29 mouse cellular contexts compared by ENCODE assay signal in genomic region chr15:11844115-11844514, GRCm38 (mm10).
"Had no signal": no experiment of that assay in that cellular context is flagged by ENCODE, and none has a peak within 500 bp of the region (broad histone marks: within the 10 kb centered on the region; RNA-seq: fewer than 3 reads in every experiment).

No protein-coding gene starts in this region.

- H3K27me3 ChIP-seq: limb, embryonic 12.5 days; limb, embryonic 13.5 days; limb, embryonic 15.5 days; liver, embryonic 12.5 days; liver, embryonic 13.5 days; liver, embryonic 15.5 days; lung, embryonic 15.5 days; megakaryocyte, embryonic 14.5 days; midbrain, embryonic 12.5 days; midbrain, embryonic 13.5 days; midbrain, embryonic 15.5 days; neural tube, embryonic 12.5 days had no signal

- H3K4me1 ChIP-seq: limb, embryonic 12.5 days; limb, embryonic 13.5 days; liver, embryonic 12.5 days; liver, embryonic 15.5 days; lung, embryonic 15.5 days; midbrain, embryonic 12.5 days; neural tube, embryonic 12.5 days had no signal

- DNase-seq: left cerebral cortex, postnatal 4 days; liver; liver, embryonic 13.5 days; liver, postnatal 0 days; lung, adult 18-20 months; lung, adult 2 months; lung, embryonic 14.5 days; lung, postnatal 10 days; lung, postnatal 14 days; lung, postnatal 36 days; lung, postnatal 4 days had no signal

- H3K27ac ChIP-seq: limb, embryonic 10.5 days; limb, embryonic 12.5 days; limb, embryonic 13.5 days; limb, embryonic 15.5 days; liver, embryonic 12.5 days; liver, embryonic 13.5 days; liver, embryonic 14.5 days; liver, embryonic 15.5 days; lung, embryonic 15.5 days; macrophage; midbrain, embryonic 10.5 days; midbrain, embryonic 12.5 days; midbrain, embryonic 13.5 days; midbrain, embryonic 15.5 days; neural tube, embryonic 12.5 days had no signal

- H3K4me3 ChIP-seq: limb, embryonic 10.5 days; limb, embryonic 12.5 days; limb, embryonic 13.5 days; limb, embryonic 15.5 days; liver, embryonic 12.5 days; liver, embryonic 13.5 days; liver, embryonic 15.5 days; lung, embryonic 15.5 days; megakaryocyte, embryonic 14.5 days; midbrain, embryonic 10.5 days; midbrain, embryonic 12.5 days; midbrain, embryonic 13.5 days; midbrain, embryonic 15.5 days; myocyte; neural tube, embryonic 12.5 days had no signal

- H3K9me3 ChIP-seq: limb, embryonic 10.5 days; limb, embryonic 12.5 days; limb, embryonic 13.5 days; limb, embryonic 15.5 days; liver, embryonic 12.5 days; liver, embryonic 13.5 days; liver, embryonic 15.5 days; lung, embryonic 15.5 days; megakaryocyte, embryonic 14.5 days; midbrain, embryonic 10.5 days; midbrain, embryonic 12.5 days; midbrain, embryonic 13.5 days; midbrain, embryonic 15.5 days; neural tube, embryonic 12.5 days had no signal

- ATAC-seq: liver, embryonic 12.5 days; liver, postnatal 0 days; lung, postnatal 0 days; midbrain, embryonic 13.5 days; midbrain, embryonic 15.5 days; midbrain, embryonic 16.5 days had no signal

- H3K36me3 ChIP-seq: limb, embryonic 10.5 days; limb, embryonic 12.5 days; limb, embryonic 13.5 days; limb, embryonic 15.5 days; liver, embryonic 12.5 days; liver, embryonic 13.5 days; liver, embryonic 15.5 days; lung, embryonic 15.5 days; midbrain, embryonic 10.5 days; midbrain, embryonic 12.5 days; midbrain, embryonic 13.5 days; midbrain, embryonic 15.5 days; neural tube, embryonic 12.5 days had no signal
